Mouse (Mus musculus): ENCODE results near the gene Slc25a26. TPM values are rescaled to one million over a fixed set of nuclear protein-coding genes. Genes with fewer than 3 reads are reported as not detected.
A peak's percentile ranks its signal among the peaks of the same experiment; 100 is the strongest.

Gene Slc25a26
- total RNA-seq, 2 experiments from 2014 or later = 12.2 to 15.6 TPM

DNA sequence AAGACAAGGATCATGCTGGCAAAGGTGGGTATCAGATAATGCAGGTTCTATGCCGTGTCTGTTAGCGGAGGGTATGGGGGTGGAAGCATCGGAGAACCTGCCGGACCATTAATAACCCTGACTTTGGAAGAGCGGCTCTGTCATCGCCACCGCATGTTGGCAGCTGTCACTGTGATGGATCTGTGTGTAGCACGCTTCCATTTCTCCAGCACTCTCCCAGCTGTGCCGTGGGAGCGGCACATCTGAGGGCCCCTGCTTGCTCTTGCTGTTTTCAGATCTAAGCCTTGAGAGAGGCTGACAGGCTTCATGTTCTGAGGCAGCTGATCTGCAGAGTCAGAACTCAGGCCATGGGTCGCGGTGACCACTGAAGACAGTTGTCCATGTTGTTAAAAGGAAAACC is 98.3 kb downstream of the Slc25a26 start:
- no peak for DNase-seq (ENCODE audit: low spot score in 2 of 2)

DNA sequence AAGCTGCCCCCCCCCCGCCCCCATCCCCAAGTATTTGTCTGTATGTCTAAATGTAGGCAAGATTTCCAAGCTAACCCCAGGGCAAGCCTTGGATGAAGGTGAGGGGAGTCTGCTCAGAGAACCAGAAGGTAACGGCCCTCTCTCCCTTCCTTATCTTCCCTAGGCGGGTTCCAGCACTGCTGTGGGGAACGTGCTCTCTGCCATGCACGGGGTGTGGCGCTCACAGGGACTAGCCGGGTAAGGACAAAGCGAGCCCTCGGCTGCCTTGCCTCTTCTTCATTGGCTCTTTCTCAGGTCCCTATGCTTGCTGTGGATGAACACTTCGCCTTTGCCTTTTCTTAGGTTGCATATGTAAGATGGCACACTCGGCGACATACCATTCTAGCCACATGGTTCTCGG is 98.9 kb downstream of the Slc25a26 start:
- DNase-seq (ENCODE audit: low spot score in 2 of 2) = no peak

DNA sequence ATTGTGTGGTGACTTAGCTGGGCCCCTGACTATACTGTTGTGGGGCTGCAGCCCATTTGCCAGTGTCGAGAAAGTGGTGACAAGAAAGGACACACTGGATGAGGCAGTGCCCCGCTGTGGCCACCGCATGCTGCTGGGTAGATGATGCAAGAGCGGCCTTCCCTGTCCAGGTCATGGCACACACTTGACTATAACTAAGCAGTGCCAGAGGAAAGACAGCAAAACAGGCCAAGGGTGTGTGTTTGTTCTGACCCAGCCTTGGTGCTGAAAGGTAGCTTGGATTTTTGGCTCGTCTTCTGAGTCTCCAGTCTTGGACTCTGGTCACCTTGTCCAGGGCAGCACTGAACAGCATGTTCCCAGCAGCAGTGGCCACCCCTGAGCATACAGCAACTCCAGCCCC is 101.0 kb downstream of the Slc25a26 start:
- no peak for DNase-seq (ENCODE audit: low spot score in 2 of 2)

DNA sequence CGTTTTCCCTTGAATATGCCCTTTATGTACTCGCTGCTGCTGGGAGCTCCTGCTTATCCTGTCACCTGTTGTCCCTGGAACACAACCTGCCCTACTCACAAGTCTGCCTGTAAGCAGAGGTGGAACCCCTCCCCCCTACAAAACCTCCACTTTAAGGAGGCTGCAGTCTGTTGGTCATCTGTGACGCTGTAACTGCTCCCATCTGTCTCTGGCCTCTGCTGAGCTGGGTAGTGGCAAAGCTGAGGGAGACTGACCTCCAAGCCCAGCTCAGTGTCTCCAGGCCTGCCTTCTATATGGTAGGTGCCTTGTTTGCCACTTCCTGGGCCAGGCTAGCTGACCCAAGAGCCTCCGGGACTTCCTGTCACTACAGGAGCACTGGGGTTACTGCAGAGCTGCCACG is 101.7 kb downstream of the Slc25a26 start:
- DNase-seq (ENCODE audit: low spot score in 2 of 2) = no peak

DNA sequence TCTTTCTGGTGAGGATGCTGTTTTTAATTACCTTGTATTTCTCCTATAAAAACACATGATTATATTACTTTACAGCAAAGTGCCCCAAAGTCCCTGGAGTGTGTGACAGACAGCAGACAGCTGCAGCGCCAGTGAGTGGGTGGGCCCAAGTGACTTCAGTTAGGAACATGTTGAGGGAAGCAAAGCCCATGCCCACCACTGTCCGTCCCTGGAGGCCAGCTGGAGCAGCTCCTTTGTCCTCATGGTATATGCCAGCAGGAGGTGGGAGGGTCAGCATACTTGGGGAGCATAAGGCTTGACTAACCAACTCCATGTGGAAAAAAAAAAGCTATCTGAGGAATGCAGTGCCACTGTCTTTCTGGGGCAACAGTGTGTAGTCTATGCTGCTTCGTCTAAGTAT is 103.9 kb downstream of the Slc25a26 start:
- no peak for DNase-seq (ENCODE audit: low spot score in 2 of 2)

DNA sequence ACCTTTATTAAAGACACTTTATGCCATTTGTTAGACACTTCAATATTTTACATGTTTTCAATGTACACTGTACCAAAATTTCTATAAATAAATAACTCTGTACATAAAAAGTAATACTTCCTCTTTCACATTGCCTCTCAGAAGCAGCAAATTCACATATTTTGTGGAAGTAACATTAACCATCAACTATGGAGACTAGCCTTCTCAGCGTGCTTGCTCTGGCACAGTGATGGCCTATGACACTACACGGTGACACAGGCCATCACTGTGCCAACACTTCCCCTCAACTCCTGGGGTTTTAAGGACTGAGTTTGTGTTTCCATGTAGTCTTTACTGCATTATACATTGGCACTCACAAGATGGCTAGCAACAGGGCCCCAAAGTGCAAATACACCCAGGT is 104.4 kb downstream of the Slc25a26 start:
- no peak for DNase-seq (ENCODE audit: low spot score in 2 of 2)

DNA sequence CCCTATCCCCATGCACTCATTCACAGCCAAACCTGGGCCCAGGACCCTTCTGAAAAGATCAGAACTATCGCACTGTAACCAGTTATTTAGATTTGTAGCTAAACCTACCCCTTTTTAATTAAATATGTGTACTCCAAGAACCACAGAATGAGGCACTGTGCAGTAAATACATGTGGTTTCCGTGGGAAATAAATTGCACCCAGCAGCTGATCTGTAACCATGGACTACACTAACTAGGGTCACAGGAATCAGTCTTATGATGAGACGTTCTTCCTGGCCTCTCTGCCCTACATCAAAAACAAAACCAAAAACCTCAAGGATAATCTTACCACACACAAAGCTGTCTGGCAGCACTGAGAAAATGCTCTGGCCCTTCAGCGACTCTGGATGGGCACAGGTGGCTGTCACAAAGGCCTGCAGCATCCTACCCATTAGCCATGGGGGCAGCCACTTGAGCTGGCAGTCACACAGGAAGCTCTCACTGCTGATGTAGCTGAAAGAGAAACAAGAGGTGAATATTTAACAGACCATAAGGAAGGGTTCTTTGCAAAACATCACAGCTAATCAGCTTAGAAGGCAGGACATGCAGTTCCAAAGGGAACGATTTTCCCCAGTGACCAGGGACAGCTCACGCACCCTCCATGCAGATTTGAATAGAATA is 113.2 kb downstream of the Slc25a26 start:
- no peak for DNase-seq (ENCODE audit: low spot score in 2 of 2)

DNA sequence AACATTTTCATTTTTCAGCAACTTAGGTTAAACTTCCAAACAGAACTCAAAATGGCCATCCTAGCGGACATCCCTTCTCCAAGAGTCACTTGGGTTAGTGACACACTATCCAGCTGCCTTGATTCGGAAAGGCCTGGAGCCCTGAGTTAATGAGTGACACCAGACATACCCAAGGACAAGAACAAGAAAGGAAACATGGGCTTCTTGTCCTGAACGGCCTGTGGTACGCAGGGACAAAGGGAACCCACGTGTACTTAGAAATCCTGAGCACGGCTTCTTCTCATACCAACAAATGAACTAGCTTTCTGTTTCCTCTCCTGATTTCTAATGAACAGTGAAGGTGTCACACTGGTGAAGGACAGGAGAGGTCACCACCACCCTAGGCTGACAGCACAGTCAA is 114.2 kb downstream of the Slc25a26 start:
- DNase-seq (ENCODE audit: low spot score in 2 of 2) = no peak

DNA sequence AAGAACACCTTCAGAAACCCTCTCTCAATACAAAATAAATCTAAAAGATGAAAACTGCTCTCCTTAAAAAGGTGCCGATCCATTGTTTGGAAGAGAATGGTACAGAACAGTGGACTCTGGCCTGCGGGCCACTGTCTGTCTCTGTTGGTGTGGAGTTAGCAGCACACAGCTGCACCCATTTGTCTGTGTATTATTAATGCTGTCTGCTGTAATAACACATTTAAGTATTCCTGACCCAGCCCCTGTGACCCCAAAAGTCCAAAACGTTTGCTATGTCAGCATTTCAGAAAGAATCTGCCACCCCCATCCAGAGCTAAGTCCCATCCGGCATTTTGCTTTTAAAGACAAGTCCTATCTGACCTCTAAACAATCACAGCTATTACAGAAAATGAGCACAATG is 115.8 kb downstream of the Slc25a26 start:
- no peak for DNase-seq (ENCODE audit: low spot score in 2 of 2)

DNA sequence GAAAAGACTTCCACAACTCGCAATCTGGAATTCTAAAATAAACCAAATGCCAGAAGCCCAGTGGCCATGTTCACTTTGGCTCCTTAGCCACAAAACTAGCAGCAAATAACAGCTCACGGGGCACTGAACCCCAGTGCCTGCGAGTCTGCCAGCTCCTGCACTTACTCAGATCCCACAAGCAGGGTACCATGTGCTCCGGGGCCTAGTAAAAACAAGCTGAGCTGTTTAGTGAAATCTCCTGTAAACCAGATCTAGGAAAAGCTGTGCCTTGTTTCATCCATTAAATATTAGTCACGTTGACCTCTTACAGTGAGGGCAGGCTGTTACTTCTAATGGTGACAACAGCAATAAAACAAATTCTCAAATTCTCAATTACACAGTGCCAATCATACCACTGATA is 118.5 kb downstream of the Slc25a26 start:
- DNase-seq (ENCODE audit: low spot score in 2 of 2) = no peak

DNA sequence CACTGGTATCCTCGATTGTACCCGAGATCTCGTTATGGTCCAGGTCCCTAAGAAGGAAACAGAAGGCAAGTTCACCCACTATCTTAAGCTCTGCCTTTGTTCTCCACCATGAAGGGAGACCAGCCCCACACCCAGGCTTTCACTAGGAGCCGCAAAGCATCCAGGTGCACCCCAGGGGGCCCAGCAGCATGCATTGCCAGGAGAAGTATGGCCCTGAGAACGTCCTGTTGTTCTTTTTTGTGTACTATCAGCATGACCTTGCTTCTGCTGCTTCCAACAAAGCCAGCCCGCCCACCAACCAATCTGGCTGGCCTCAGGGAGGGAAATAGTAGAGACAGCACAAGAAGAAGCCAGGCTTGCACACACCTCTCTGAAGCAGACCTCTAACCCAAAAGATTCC is 120.2 kb downstream of the Slc25a26 start:
- DNase-seq (ENCODE audit: low spot score in 2 of 2) = no peak

DNA sequence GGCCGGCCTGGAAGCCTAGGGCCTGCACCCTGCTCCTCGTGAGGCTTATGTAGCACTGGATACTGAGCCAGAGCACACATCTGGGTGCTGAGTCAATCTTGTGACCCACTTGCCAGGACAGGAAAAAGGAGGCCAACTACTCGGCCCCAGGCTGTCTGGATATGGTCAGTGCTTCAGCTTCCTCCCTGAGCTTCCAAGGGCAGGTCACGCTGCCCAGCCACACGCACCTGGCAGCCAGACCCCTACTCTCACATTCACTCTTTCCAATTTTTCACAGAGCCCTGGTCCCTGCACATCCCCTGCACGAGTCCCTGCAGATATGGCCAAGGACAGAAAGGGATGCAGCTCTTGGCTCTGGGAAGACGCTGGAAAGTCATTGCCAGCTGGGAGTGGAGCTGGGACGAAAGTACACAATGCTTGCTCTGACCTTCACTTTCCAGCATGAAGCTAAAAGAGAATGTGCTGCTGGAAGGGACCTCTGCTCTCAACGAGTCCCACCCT is 120.7 kb downstream of the Slc25a26 start:
- peak in 1 of 2 experiments; percentile 11 for DNase-seq (ENCODE audit: low spot score in 2 of 2)

DNA sequence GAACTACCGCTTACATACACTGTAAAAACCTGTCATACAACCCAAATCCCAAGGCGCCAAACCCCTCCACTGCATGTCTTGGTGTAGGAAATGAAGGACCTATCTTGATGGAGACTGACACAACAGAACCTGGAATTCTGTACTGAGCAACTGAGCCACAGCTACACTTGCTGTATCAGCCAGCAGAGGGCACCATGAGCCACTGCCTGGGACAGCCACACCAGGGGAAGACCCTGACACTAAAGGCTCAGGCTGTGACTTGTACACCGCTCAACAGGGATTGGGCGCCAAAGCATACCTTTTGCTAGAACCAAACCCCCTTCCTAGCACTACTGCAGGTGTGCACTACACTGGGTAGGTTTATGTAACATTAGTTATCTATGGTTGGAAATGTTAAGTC is 122.9 kb downstream of the Slc25a26 start:
- peak; percentile 76 to 83 for DNase-seq (ENCODE audit: low spot score in 2 of 2)

DNA sequence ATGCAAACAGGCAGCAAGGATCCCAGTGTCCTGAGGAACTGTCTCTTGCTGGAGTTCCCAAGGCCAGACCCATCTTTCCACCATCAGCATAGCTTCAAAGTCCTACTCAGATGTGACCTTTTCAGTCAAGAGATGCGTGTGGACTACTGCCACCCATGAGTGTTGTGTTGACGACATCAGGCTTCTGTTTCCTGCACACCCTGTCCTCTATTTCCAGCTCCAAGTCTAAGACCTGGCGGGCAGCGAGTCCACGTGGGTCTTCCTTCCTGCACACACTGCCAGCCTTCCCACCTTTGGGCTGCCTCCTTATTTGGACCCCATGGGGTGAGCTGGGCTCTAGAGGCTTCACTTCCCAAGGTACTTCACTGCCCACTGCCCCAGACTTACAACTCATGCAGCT is 124.4 kb downstream of the Slc25a26 start:
- DNase-seq (ENCODE audit: low spot score in 2 of 2) = no peak

DNA sequence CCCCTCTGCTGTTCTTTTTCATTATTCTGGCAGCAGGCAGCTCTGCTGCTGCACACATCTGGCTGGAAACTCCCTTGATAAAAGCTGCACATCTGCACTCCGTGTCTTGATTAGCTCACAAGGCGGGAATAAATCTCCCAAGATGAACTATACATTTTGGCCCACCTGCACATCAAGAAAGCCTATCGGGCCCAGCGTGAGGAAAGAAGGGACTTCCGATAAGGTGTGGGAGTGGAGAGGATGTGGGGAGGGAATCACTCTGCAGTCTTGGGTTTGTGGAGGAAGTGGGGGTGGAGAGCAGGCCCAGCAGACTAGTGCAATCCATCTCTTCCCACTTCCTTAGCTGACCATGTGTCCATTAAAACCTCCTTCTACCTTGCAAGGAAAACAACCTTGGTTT is 125.8 kb downstream of the Slc25a26 start:
- no peak for DNase-seq (ENCODE audit: low spot score in 2 of 2)

DNA sequence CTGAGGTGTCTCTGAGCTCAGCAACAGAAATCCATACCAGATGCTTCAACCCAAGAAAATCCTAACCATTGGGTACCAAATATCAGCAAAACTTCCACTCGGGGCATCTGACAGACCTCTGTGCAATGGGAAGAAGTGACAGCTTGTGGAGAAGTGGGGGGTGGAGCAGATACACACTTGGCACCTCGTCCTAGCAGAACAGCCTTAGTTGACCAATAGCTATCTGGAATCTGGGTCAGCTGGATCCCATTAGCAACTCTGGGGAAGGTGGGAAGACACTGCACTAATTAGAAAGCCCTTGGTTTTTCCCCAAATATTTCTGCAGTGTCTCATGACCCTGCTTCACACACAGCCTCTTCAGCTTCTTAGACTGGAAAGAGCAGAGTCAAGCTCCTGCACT is 126.7 kb downstream of the Slc25a26 start:
- no peak for DNase-seq (ENCODE audit: low spot score in 2 of 2)

DNA sequence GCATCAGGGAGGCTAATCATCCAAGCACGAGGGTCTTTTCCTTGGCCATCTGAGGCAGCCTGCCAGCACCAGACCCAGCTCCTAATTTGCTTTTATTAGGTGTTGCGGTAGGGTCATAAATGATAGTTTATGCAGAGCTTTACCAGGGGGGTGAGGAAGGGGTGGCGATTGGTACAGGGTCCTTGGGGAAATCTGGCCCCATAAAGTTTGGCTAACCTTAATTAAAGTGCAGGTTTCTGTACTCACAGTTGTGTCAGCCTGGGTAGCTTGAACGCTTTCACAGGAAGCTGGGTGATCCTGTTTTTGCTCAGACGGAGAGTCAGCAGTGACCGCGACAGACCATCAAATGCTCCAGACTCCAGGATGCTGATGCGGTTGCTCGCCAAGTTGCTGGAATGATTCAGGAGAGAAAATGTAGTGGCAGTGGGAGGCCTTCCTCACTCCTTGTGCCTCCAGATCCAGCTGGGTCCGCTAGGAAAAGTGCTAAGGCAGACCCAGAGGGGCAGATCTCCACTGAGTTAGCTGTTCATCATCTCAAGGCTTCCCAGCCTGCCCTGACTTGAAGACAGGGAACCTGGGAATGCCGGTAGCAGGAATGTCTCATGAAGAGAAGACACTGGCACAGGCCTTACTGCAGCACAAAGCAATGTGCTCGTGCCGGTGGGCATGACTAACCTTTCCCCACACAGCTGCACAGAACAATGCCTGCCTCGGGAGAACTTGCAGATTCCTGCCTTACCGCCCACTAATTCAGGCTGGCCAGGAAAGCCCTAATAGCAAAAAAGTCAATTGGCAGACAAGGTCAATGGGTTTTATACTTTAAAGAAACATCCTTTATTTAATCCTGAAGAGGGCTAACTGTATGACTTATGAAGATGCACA is 127.8 kb downstream of the Slc25a26 start:
- no peak for DNase-seq (ENCODE audit: low spot score in 2 of 2)

DNA sequence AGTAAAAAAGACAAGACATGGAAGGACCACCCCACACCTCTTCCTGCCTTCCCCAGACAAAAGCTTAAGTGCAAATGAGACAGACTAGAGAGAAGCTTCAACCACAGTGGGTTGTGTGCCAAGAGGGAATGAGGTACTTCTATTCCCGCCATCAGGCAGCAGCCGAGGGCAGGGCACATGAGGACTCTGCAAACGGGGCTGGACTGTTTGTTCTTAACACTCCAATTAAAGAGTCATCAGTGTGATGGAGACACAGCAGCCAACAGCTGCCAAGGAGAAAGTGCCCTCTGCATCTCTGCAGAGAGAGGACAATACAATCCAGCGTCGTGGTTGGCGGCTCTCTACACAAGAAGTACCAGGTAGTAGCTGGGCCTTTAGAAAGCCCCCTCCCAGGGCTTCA is 128.7 kb downstream of the Slc25a26 start:
- no peak for DNase-seq (ENCODE audit: low spot score in 2 of 2)

DNA sequence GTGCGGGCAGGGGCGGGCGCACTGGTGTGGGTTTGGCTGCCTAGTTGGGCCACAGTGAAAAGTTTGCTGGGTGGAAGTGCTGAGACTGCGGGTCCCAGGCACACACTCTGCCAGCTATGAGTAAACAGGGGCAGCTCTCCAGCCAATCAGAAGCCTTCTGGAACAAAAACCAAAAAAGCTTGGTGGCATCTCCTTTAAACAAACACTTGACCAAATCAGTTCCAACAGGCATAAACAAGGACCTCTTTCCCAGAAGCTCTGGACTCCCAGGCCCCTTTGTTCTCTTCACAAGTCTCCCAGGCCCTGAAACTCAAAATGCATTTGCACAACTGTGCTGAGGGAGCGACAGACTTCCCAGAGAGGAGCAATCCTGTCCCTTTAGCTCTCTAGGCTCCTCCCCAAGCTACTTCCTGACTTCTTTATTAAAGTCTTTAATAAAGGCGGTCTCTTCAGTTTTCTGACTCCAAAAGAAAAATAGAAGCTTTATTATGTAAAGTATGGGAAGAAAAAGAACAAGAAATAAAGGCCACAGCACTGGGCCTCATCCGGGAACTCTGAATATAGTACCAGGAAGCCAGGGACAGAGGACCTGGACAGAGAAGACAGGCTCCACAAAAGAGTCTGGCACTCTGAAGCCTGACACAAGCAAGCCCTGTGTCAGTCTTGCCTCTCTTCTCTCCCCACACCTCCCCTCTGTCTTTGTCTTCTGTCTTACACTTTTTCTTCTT is 131.1 kb downstream of the Slc25a26 start:
- peak in 1 of 2 experiments; percentile 58 for DNase-seq (ENCODE audit: low spot score in 2 of 2)

DNA sequence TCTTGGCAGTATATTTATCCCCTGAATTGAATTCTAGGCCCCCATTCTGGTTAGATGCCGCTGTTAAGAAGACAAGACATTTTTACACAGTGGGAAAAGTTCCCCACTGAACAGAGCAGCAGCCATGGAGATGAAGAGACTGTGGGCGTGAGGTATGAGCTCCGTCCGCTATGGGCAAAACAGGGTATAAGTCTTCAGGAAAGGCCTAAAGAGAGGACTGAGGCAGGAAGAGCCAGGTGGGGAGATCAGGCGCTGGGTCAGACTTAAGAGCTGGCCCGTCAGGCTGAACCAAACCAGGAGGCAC is 131.6 kb downstream of the Slc25a26 start:
- DNase-seq (ENCODE audit: low spot score in 2 of 2) = no peak

DNA sequence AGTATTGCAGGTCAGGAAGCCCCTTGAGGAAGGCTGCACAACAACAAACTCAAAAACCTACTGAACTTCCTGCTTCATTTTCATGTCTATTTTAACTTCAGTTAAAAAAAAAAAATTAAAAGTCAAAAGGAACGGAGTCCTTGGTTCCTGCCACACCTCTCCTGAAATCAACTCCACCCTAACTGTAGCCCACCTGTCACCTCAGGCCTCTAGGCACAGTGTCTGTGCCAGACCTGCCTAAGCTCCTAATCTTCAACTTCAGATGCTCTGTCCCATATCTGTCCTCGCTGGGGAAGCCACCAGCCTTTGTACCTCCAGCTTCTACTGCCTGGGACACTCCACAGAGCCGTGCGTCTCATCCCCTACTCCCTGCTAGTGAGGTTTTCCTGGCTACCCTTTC is 134.1 kb downstream of the Slc25a26 start:
- no peak for DNase-seq (ENCODE audit: low spot score in 2 of 2)

DNA sequence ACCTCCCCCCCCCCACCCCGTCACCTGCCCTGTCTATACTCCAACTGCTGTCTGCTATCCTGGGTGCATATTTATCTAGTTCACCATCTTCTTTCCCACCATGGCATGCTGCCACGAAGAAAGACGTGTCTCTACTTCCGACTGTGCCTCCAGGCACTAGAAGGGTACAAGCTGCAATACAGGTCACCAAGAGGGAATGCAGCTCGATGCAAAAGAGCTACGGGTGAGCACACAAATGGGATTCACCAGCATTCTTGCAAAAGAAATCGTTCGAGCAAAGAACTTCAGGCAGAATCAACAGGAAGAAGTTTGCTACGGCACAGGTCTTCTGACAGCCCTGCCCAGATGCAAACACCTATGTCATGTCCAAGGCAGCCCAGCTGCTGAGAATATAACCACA is 134.6 kb downstream of the Slc25a26 start:
- DNase-seq (ENCODE audit: low spot score in 2 of 2) = no peak

Measured in layer of hippocampus, postnatal 10 days (tissue).